Mouse (Mus musculus): ENCODE results near the gene Sema4b.

GRCm38 (mm10) chr7:80183466-80183865 is 3.2 kb upstream of the Sema4b start:
- TF ChIP-seq CTCF (conservative IDR thresholded peaks at IDR 0.05; ENCODE audit: low read length) (no peak), POU5F1 (IDR thresholded peaks at IDR 0.05; ENCODE audit: borderline replicate concordance, low read length) (no peak), NANOG (IDR thresholded peaks at IDR 0.05; ENCODE audit: borderline replicate concordance, low read length) (no peak)
